Mouse (Mus musculus): Measurements from ENCODE around the gene Uimc1.
"Not testable (repeated sequence)": the region's sequence is repeated elsewhere in the genome, so short reads cannot be mapped to it uniquely, and the experiment has no call there.

Gene Uimc1

GRCm38 (mm10) chr13:55099726-55100478, at the start of gene Uimc1:
Gene Uimc1, minus strand, starts transcription at chr13:55100300.
- peak; percentile 68 for DNase-seq

GRCm38 (mm10) chr13:55140271-55140670, 40.2 kb upstream of the Uimc1 start:
- no peak for DNase-seq

- DNase-seq: no peak
Measured at GRCm38 (mm10) chr13:55135382-55135781, 35.3 kb upstream of the Uimc1 start.

- no peak for DNase-seq
Measured at GRCm38 (mm10) chr13:55133448-55133847, 33.3 kb upstream of the Uimc1 start, which contains the start of gene Gm17617. Gene Gm17617, minus strand, starts transcription at chr13:55133548.

- no peak for DNase-seq
Measured at GRCm38 (mm10) chr13:55124903-55125302, 24.8 kb upstream of the Uimc1 start.

- no peak for DNase-seq
Measured at GRCm38 (mm10) chr13:55114375-55114774, 14.3 kb upstream of the Uimc1 start.

- no peak for DNase-seq
Measured at GRCm38 (mm10) chr13:55107694-55108093, 7.6 kb upstream of the Uimc1 start.

- DNase-seq: no peak
Measured at GRCm38 (mm10) chr13:55107116-55107515, 7.0 kb upstream of the Uimc1 start.

- DNase-seq: peak; percentile 25
Measured at GRCm38 (mm10) chr13:55105953-55106691, 6.0 kb upstream of the Uimc1 start.

- DNase-seq: peak; percentile 97
Measured at GRCm38 (mm10) chr13:55105045-55105952, 5.2 kb upstream of the Uimc1 start, which contains the start of gene Zfp346. Gene Zfp346, plus strand, starts transcription at chr13:55105311.

GRCm38 (mm10) chr13:55103351-55103750, 3.3 kb upstream of the Uimc1 start:
- DNase-seq: no peak

GRCm38 (mm10) chr13:55102366-55102765, 2.3 kb upstream of the Uimc1 start:
- no peak for DNase-seq

- no peak for DNase-seq
Measured at GRCm38 (mm10) chr13:55101627-55102026, 1.5 kb upstream of the Uimc1 start.

GRCm38 (mm10) chr13:55099066-55099725, 904 bp downstream of the Uimc1 start:
- peak; percentile 28 for DNase-seq

GRCm38 (mm10) chr13:55097841-55098240, 2.3 kb downstream of the Uimc1 start:
- DNase-seq: not testable (repeated sequence)

- no peak for DNase-seq
Measured at GRCm38 (mm10) chr13:55092588-55092987, 7.5 kb downstream of the Uimc1 start.

GRCm38 (mm10) chr13:55075597-55075996, 24.5 kb downstream of the Uimc1 start:
- DNase-seq: no peak

- DNase-seq: peak; percentile 39
Measured at GRCm38 (mm10) chr13:55071322-55071721, 28.8 kb downstream of the Uimc1 start.

GRCm38 (mm10) chr13:55069719-55070118, 30.4 kb downstream of the Uimc1 start:
- DNase-seq: no peak

- no peak for DNase-seq
Measured at GRCm38 (mm10) chr13:55063276-55063675, 36.8 kb downstream of the Uimc1 start.

- peak; percentile 13 for DNase-seq
Measured at GRCm38 (mm10) chr13:55058042-55058441, 42.1 kb downstream of the Uimc1 start.

- no peak for DNase-seq
Measured at GRCm38 (mm10) chr13:55047706-55048105, 52.4 kb downstream of the Uimc1 start.
